Mouse (Mus musculus): Measurements from ENCODE around the gene Auts2. TPM values are rescaled to one million over a fixed set of nuclear protein-coding genes. Genes with fewer than 3 reads are reported as not detected.
"Not testable (repeated sequence)": the region's sequence is repeated elsewhere in the genome, so short reads cannot be mapped to it uniquely, and the experiment has no call there.

Gene Auts2
- 31.5 and 34.0 TPM in 2 replicates for polyA plus RNA-seq (2015; fragmentation: Nextera tagmentation; extraction: Ambion mirVana)

DNA sequence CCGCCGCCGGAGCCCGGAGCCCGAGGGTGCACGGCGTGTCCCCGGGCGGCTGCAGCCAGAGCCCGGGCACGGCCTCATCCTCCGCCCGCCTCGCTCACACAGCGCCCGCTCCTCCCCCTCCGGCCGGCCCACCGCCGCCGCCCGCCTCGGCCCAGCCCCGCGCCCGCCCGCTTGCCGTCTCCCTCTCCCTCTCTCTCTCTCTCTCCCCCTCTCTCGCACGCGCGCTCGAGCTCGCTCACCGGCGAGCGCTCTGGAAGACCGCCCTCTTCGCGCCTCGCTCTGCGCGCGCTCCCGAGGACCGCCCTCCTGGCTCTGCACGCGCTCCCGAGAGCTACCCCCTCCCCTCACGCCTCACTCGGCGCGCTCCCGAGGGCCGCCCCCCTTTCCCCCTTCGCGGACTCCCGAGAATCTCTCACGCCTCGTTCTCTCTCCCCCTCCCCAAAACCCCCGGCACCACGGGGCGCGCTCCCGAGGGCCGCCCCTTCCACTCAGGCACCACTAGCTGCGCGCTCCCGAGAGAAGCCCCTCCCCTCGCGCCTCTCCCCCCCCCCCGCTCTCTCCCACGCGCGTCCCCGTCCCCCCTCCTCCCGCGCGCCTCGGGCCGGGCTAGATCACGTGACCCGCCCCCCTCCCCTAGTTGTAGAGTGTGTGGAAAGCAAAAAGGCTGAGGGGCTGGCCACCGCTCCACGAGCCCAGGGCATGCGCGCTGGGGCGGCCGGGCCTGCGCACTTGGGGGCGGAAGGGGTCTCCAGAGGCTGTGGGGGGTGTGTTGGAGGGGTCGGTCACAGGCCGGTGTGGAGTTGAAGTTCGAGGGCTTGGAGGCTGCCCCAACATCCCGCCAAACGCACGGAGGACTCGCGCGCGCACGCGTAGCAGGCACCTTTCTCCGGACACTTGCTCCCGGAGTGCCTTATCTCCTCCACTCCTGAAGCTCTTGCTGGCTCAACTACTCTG, at the start of gene Auts2:
Gene Auts2, minus strand, starts transcription at position 227 of the 954 bp plus-strand sequence.
- H3K36me3 ChIP-seq = no peaks in the 10 kb centered on the region
- no peaks in the 10 kb centered on the region for H3K9me3 ChIP-seq
- ATAC-seq (ENCODE audit: insufficient number of reproducible peaks, low FRiP score, low TSS enrichment, low read depth) = peak; percentile 90
- peak within 1 kb of the TSS; percentile 91 for H3K27ac ChIP-seq
- peak within 1 kb of the TSS; percentile 71 for H3K4me2 ChIP-seq
- peak within 1 kb of the TSS; percentile 70 for H3K9ac ChIP-seq
- WGBS = under 1% methylated on average over 83 of the region's 105 CpGs
- H3K4me3 ChIP-seq = peak within 1 kb of the TSS; percentile 77
- peaks cover 22% of the 10 kb centered on the region for H3K4me1 ChIP-seq
- H3K27me3 ChIP-seq = 0 out of 2 replicates have a peak, but pooled peaks cover 3% of the 10 kb centered on the region

- no peak overlapping the region for H3K4me3 ChIP-seq
- peaks cover 4% of the 10 kb centered on the region; the same call in 1 of the 2 replicates for H3K4me1 ChIP-seq
- H3K36me3 ChIP-seq = no peaks in the 10 kb centered on the region
- no peak for ATAC-seq (ENCODE audit: insufficient number of reproducible peaks, low FRiP score, low TSS enrichment, low read depth)
- no peak overlapping the region for H3K27ac ChIP-seq
- H3K9me3 ChIP-seq = no peaks in the 10 kb centered on the region
- H3K9ac ChIP-seq = no peak overlapping the region
- 70% methylated on average over 24 of the region's 24 CpGs for WGBS
- H3K4me2 ChIP-seq = no peak overlapping the region
- no peaks in the 10 kb centered on the region for H3K27me3 ChIP-seq
Observed at GRCm38 (mm10) chr5:132591721-132592695, 48.9 kb upstream of the Auts2 start.

DNA sequence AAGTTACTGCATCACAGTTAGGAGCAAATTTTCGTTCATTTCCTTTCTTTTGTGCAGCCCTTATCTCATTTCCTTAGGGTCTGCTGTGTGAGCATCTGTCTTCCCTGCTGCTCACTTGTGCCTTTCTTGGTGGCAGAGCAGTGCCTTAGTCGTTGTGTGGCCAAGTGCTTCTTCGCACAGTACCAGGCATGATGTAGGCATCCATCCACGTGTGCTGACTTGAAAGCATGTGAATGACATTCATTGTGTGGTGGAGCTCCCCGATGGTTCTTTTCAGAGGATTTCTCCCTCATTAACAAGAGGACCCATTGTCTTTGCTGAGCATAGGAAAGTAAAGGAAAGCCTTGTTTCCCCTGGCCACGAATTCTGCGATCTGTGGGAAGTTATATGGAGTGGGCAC, 36.6 kb upstream of the Auts2 start:
- ATAC-seq (ENCODE audit: insufficient number of reproducible peaks, low FRiP score, low TSS enrichment, low read depth) = no peak
- Histone ChIP-seq H3K27me3 (no peaks in the 10 kb centered on the region), H3K27ac (no peak overlapping the region), H3K36me3 (no peaks in the 10 kb centered on the region), H3K4me2 (no peak overlapping the region), H3K4me3 (no peak overlapping the region), H3K9ac (no peak overlapping the region), H3K4me1 (no peaks in the 10 kb centered on the region), H3K9me3 (no peaks in the 10 kb centered on the region)
- 75% methylated on average over 7 of the region's 7 CpGs for whole genome bisulfite sequencing

GRCm38 (mm10) chr5:132560771-132561170, 17.6 kb upstream of the Auts2 start:
- not testable (repeated sequence) for H3K27ac ChIP-seq; H3K4me2 ChIP-seq; ATAC-seq (ENCODE audit: insufficient number of reproducible peaks, low FRiP score, low TSS enrichment, low read depth); H3K36me3 ChIP-seq; H3K27me3 ChIP-seq; H3K4me3 ChIP-seq; H3K4me1 ChIP-seq; H3K9ac ChIP-seq; H3K9me3 ChIP-seq
- 79% methylated on average over 6 of the region's 6 CpGs for WGBS

GRCm38 (mm10) chr5:132545761-132546160, 2.6 kb upstream of the Auts2 start:
- no peaks in the 10 kb centered on the region for H3K9me3 ChIP-seq

DNA sequence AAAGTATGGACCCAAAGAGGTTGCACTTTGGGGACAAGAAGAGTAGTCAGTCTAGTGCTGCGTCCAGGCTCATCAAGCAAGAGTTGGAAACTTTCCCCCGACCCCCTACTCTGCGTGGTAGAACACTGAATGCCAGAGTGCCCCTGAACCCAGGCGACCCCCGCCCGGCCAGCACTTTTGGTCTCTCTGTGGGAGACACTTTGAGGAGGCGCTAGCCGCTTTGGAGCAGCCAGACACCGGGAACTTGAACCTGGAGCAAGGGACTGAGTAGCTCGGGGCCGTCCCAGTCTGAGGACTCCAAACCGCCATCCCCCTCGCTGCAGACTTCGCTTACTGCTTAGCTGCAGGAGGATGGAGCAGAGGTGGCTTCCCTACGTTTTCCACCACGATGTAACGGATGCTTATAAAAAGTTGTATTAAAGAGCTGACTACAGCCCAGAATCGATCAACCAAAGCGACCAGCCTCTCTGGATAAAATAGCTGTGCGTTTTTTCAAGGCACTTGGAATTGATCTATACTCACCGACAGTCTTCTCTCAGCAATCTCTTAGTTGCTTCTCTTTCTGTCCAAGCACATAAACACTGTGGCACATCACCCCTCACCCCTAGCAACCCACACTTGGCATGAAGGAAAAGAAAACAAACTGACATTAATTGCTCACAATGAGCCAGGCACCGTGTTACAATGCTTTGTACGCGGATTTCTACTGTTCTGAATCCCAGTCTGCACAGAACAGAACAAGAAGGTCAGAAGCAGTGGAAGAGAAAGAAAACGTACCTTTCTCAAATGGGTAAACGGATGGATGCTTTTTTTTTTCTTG, 1.2 kb upstream of the Auts2 start:
- H3K36me3 ChIP-seq = no peaks in the 10 kb centered on the region
- no peak for ATAC-seq (ENCODE audit: insufficient number of reproducible peaks, low FRiP score, low TSS enrichment, low read depth)
- 0 out of 2 replicates have a peak, but pooled peaks cover 3% of the 10 kb centered on the region for H3K27me3 ChIP-seq
- peak overlapping the region; percentile 71 for H3K4me2 ChIP-seq
- H3K4me3 ChIP-seq = peak overlapping the region; percentile 77
- peak overlapping the region; percentile 70 for H3K9ac ChIP-seq
- peaks cover 20% of the 10 kb centered on the region for H3K4me1 ChIP-seq
- no peaks in the 10 kb centered on the region for H3K9me3 ChIP-seq
- 7% methylated on average over 26 of the region's 26 CpGs for WGBS
- peak overlapping the region; percentile 91; the same call in 1 of the 2 replicates for H3K27ac ChIP-seq

More at GRCm38 (mm10) chr5:132545761-132546160, 2.6 kb upstream of the Auts2 start:
- 72% methylated on average over 1 of the region's 1 CpGs for WGBS
- Histone ChIP-seq H3K9ac (no peak overlapping the region), H3K4me2 (no peak overlapping the region), H3K4me1 (peaks cover 8% of the 10 kb centered on the region; the same call in 1 of the 2 replicates), H3K36me3 (no peaks in the 10 kb centered on the region), H3K27me3 (0 out of 2 replicates have a peak, but pooled peaks cover 3% of the 10 kb centered on the region), H3K27ac (no peak overlapping the region), H3K4me3 (no peak overlapping the region)
- ATAC-seq (ENCODE audit: insufficient number of reproducible peaks, low FRiP score, low TSS enrichment, low read depth) = no peak

- Histone ChIP-seq H3K4me1 (peaks cover 22% of the 10 kb centered on the region), H3K4me2 (peak overlapping the region; percentile 71), H3K4me3 (peak overlapping the region; percentile 77), H3K9ac (peak overlapping the region; percentile 70), H3K9me3 (no peaks in the 10 kb centered on the region), H3K27ac (peak overlapping the region; percentile 91), H3K27me3 (0 out of 2 replicates have a peak, but pooled peaks cover 3% of the 10 kb centered on the region), H3K36me3 (no peaks in the 10 kb centered on the region)
- under 1% methylated on average over 28 of the region's 28 CpGs for whole genome bisulfite sequencing
- no peak for ATAC-seq (ENCODE audit: insufficient number of reproducible peaks, low FRiP score, low TSS enrichment, low read depth)
Observed at GRCm38 (mm10) chr5:132542381-132543020, 643 bp downstream of the Auts2 start.

GRCm38 (mm10) chr5:132541951-132542350, 1.2 kb downstream of the Auts2 start:
- no peaks in the 10 kb centered on the region for H3K36me3 ChIP-seq
- H3K9ac ChIP-seq = peak overlapping the region; percentile 70
- 0 out of 2 replicates have a peak, but pooled peaks cover 3% of the 10 kb centered on the region for H3K27me3 ChIP-seq
- H3K4me1 ChIP-seq = peaks cover 26% of the 10 kb centered on the region
- H3K4me2 ChIP-seq = peak overlapping the region; percentile 71
- no peak for ATAC-seq (ENCODE audit: insufficient number of reproducible peaks, low FRiP score, low TSS enrichment, low read depth)
- H3K9me3 ChIP-seq = no peaks in the 10 kb centered on the region
- H3K27ac ChIP-seq = peak overlapping the region; percentile 91
- peak overlapping the region; percentile 77 for H3K4me3 ChIP-seq
- 1% methylated on average over 15 of the region's 21 CpGs for WGBS

DNA sequence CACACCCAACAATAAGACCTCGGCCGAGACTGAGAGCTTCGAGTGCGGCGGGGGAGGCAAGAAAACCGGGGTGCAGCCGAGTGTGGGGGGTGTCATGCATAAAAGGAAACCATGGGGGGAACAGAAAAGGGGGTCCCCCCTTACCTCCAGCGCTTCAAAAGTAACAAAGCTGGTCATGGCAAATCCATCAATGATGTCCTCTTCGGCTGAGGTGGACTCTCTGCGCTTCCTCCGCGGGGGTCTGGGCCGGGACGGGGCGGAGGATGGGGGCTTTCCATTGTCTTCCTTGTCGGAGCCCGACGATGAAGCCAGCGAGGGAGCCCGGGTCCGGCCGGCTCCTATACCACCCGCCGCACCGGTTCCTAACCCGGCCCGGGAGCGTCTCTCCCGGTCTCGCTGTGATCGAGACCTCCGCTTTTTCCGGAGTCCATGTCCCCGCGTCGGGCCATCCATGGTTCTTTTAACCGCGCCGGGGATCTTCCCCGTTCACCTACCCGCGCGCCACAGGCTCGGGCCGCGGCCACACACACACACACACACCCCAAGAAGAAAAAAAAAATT, 1.7 kb downstream of the Auts2 start:
- 0 out of 2 replicates have a peak, but pooled peaks cover 3% of the 10 kb centered on the region for H3K27me3 ChIP-seq
- peak overlapping the region; percentile 70 for H3K9ac ChIP-seq
- H3K4me2 ChIP-seq = peak overlapping the region; percentile 71
- no peak for ATAC-seq (ENCODE audit: insufficient number of reproducible peaks, low FRiP score, low TSS enrichment, low read depth)
- peak overlapping the region; percentile 77 for H3K4me3 ChIP-seq
- peaks cover 26% of the 10 kb centered on the region for H3K4me1 ChIP-seq
- under 1% methylated on average over 42 of the region's 46 CpGs for WGBS
- H3K27ac ChIP-seq = peak overlapping the region; percentile 91
- no peaks in the 10 kb centered on the region for H3K9me3 ChIP-seq
- H3K36me3 ChIP-seq = no peaks in the 10 kb centered on the region

GRCm38 (mm10) chr5:132540841-132541311, 2.3 kb downstream of the Auts2 start:
- Histone ChIP-seq H3K36me3 (no peaks in the 10 kb centered on the region), H3K4me2 (peak overlapping the region; percentile 71), H3K4me3 (peak overlapping the region; percentile 77), H3K27me3 (0 out of 2 replicates have a peak, but pooled peaks cover 3% of the 10 kb centered on the region), H3K4me1 (peaks cover 26% of the 10 kb centered on the region), H3K9me3 (no peaks in the 10 kb centered on the region), H3K27ac (peak overlapping the region; percentile 91), H3K9ac (peak overlapping the region; percentile 70)
- 3% methylated on average over 7 of the region's 7 CpGs for WGBS
- no peak for ATAC-seq (ENCODE audit: insufficient number of reproducible peaks, low FRiP score, low TSS enrichment, low read depth)

Data from limb, embryonic 15.5 days (tissue).